Comparison of ENCODE assay signal across 8 mouse cellular contexts in genomic region chr8:94167244-94167643, GRCm38 (mm10). TPM values are rescaled to one million over a fixed set of nuclear protein-coding genes. Genes with fewer than 3 reads are reported as not detected.
DNase-seq lines count a peak whose midpoint lies in the region; ATAC-seq and TF ChIP-seq lines count a peak whose summit lies in the region.

No protein-coding gene starts in this region.

- no peak overlapping the region for H3K9ac ChIP-seq in forebrain, embryonic 13.5 days
- H3K9ac ChIP-seq in heart, postnatal 0 days (replicated peaks; ENCODE audit: low read depth, low read length), result no peak overlapping the region
- H3K9ac ChIP-seq in liver, embryonic 14.5 days (replicated peaks), result no peak overlapping the region
- H3K9ac ChIP-seq in neural tube, embryonic 12.5 days, result no peak overlapping the region; the same call in 1 of the 2 replicates

- ATAC-seq in forebrain, embryonic 13.5 days, result peak; percentile 80; the same call in 1 of the 2 replicates
- peak; percentile 53; the same call in 1 of the 2 replicates for ATAC-seq in heart, postnatal 0 days (ENCODE audit: insufficient read depth, low read depth)
- no peak for ATAC-seq in liver, embryonic 14.5 days (ENCODE audit: insufficient read depth)
- ATAC-seq in neural tube, embryonic 12.5 days (ENCODE audit: low FRiP score, low read depth), result peak; percentile 63; the same call in 1 of the 2 replicates

- no peaks in the 10 kb centered on the region for H3K9me3 ChIP-seq in E14TG2a.4 (ENCODE audit: low read length)
- H3K9me3 ChIP-seq in forebrain, embryonic 13.5 days (replicated peaks), result no peaks in the 10 kb centered on the region
- H3K9me3 ChIP-seq in heart, postnatal 0 days (replicated peaks; ENCODE audit: control insufficient read depth, low read length), result no peaks in the 10 kb centered on the region
- no peaks in the 10 kb centered on the region for H3K9me3 ChIP-seq in liver, embryonic 14.5 days (ENCODE audit: control insufficient read depth, low read length)
- H3K9me3 ChIP-seq in neural tube, embryonic 12.5 days, result no peaks in the 10 kb centered on the region

- DNase-seq in c-Kit-positive CD71-positive TER-119-positive erythroid progenitor cells, embryonic 14.5 days (ENCODE audit: low spot score), result peak; percentile 90
- DNase-seq in heart, postnatal 0 days (ENCODE audit: low spot score), result no peak
- DNase-seq in kidney, postnatal 36 days, result peak; percentile 86 to 94
- peak in 2 of 3 experiments; percentile 70 to 74 for DNase-seq in liver, embryonic 14.5 days (ENCODE audit: low read depth in 3 of 3, low spot score in 3 of 3)

- no peak overlapping the region for H3K27ac ChIP-seq in forebrain, embryonic 13.5 days
- H3K27ac ChIP-seq in heart, postnatal 0 days (ENCODE audit: low read depth), result no peak overlapping the region
- H3K27ac ChIP-seq in liver, embryonic 14.5 days, result no peak overlapping the region
- no peak overlapping the region for H3K27ac ChIP-seq in neural tube, embryonic 12.5 days
- H3K27ac ChIP-seq in testis, adult 2 months (ENCODE audit: control insufficient read depth, insufficient read depth, low read depth, low read length), result no peak overlapping the region

- peak; percentile 98 for TF ChIP-seq CTCF in E14TG2a.4 (conservative IDR thresholded peaks at IDR 0.05; ENCODE audit: low read length)
- peak; percentile 96 for TF ChIP-seq CTCF in heart, postnatal 0 days (IDR thresholded peaks at IDR 0.05; ENCODE audit: low read depth)
- peak; percentile 99 for TF ChIP-seq CTCF in liver, embryonic 14.5 days (IDR thresholded peaks at IDR 0.05; ENCODE audit: low read depth)
- TF ChIP-seq CTCF in testis, adult 2 months (IDR thresholded peaks at IDR 0.05; ENCODE audit: control insufficient read depth, insufficient read depth, insufficient replicate concordance, low read depth, low read length), result peak; percentile 92

- 1% methylated on average over 6 of the region's 6 CpGs for WGBS in forebrain, embryonic 13.5 days
- 5% methylated on average over 6 of the region's 6 CpGs for WGBS in heart, postnatal 0 days
- WGBS in liver, embryonic 14.5 days (ENCODE audit: insufficient replicate concordance), result 4% methylated on average over 6 of the region's 6 CpGs
- WGBS in neural tube, embryonic 12.5 days, result 0% methylated on average over 6 of the region's 6 CpGs

- no peak overlapping the region for H3K4me3 ChIP-seq in E14TG2a.4 (replicated peaks; ENCODE audit: low read length)
- no peak overlapping the region for H3K4me3 ChIP-seq in forebrain, embryonic 13.5 days
- H3K4me3 ChIP-seq in heart, postnatal 0 days (ENCODE audit: low read depth, low read length), result no peak overlapping the region
- H3K4me3 ChIP-seq in liver, embryonic 14.5 days (ENCODE audit: insufficient read depth in 1 of 2, low read depth in 2 of 2, low read length in 2 of 2), result no peak overlapping the region
- H3K4me3 ChIP-seq in neural tube, embryonic 12.5 days, result no peak overlapping the region
- H3K4me3 ChIP-seq in testis, adult 2 months (ENCODE audit: control insufficient read depth, low read depth, low read length), result no peak overlapping the region

- TF ChIP-seq POLR2A in testis, adult 2 months (IDR thresholded peaks at IDR 0.05; ENCODE audit: control insufficient read depth, low read depth, low read length), result no peak

- H3K27me3 ChIP-seq in E14TG2a.4 (ENCODE audit: insufficient read depth, low read length), result peaks cover 19% of the 10 kb centered on the region
- H3K27me3 ChIP-seq in forebrain, embryonic 13.5 days, result peaks cover 27% of the 10 kb centered on the region
- H3K27me3 ChIP-seq in heart, postnatal 0 days (ENCODE audit: control insufficient read depth, insufficient read depth, low read length), result 0 out of 2 replicates have a peak, but pooled peaks cover 5% of the 10 kb centered on the region
- H3K27me3 ChIP-seq in liver, embryonic 14.5 days (ENCODE audit: control insufficient read depth, insufficient read depth, low read length), result 0 out of 2 replicates have a peak, but pooled peaks cover 3% of the 10 kb centered on the region
- H3K27me3 ChIP-seq in neural tube, embryonic 12.5 days (replicated peaks), result peaks cover 37% of the 10 kb centered on the region
- no peaks in the 10 kb centered on the region for H3K27me3 ChIP-seq in testis, adult 2 months (ENCODE audit: control insufficient read depth, insufficient read depth, low read length)

- no peak for TF ChIP-seq EP300 in heart, postnatal 0 days (IDR thresholded peaks at IDR 0.05; ENCODE audit: low read depth)
- TF ChIP-seq EP300 in liver, embryonic 14.5 days (IDR thresholded peaks at IDR 0.05; ENCODE audit: low read depth), result no peak

- peak overlapping the region; percentile 19; the same call in 1 of the 2 replicates for H3K4me2 ChIP-seq in forebrain, embryonic 13.5 days
- peak overlapping the region; percentile 34 for H3K4me2 ChIP-seq in heart, postnatal 0 days (ENCODE audit: low read depth, low read length)
- peak overlapping the region; percentile 23; the same call in 1 of the 2 replicates for H3K4me2 ChIP-seq in liver, embryonic 14.5 days (ENCODE audit: low read depth)
- no peak overlapping the region for H3K4me2 ChIP-seq in neural tube, embryonic 12.5 days (replicated peaks)

- peaks cover 72% of the 10 kb centered on the region for H3K4me1 ChIP-seq in E14TG2a.4 (replicated peaks; ENCODE audit: low read depth, low read length)
- peaks cover 11% of the 10 kb centered on the region for H3K4me1 ChIP-seq in forebrain, embryonic 13.5 days
- H3K4me1 ChIP-seq in heart, postnatal 0 days (ENCODE audit: control insufficient read depth, insufficient read depth), result peaks cover 8% of the 10 kb centered on the region; the same call in 1 of the 2 replicates
- H3K4me1 ChIP-seq in liver, embryonic 14.5 days (replicated peaks; ENCODE audit: control insufficient read depth in 2 of 2, insufficient read depth in 2 of 2, low read length in 1 of 2), result peaks cover 25 to 37% of the 10 kb centered on the region in 2 experiments
- peaks cover 8% of the 10 kb centered on the region for H3K4me1 ChIP-seq in neural tube, embryonic 12.5 days
- H3K4me1 ChIP-seq in testis, adult 2 months (ENCODE audit: control insufficient read depth, insufficient read depth, low read length), result peaks cover 14% of the 10 kb centered on the region

- H3K36me3 ChIP-seq in E14TG2a.4 (ENCODE audit: insufficient read depth, low read length), result no peaks in the 10 kb centered on the region
- no peaks in the 10 kb centered on the region for H3K36me3 ChIP-seq in forebrain, embryonic 13.5 days (ENCODE audit: poor library complexity, severe bottlenecking)
- H3K36me3 ChIP-seq in heart, postnatal 0 days (replicated peaks; ENCODE audit: control insufficient read depth, insufficient read depth, low read length), result no peaks in the 10 kb centered on the region
- no peaks in the 10 kb centered on the region for H3K36me3 ChIP-seq in liver, embryonic 14.5 days (replicated peaks; ENCODE audit: control insufficient read depth, insufficient read depth, low read depth)
- no peaks in the 10 kb centered on the region for H3K36me3 ChIP-seq in neural tube, embryonic 12.5 days
- H3K36me3 ChIP-seq in testis, adult 2 months (ENCODE audit: control insufficient read depth, insufficient read depth, low read length), result no peaks in the 10 kb centered on the region

RNA-seq across cellular contexts. Expression of gene Mt2, which starts 5.2 kb away (rescaled TPM):
- polyA plus RNA-seq in forebrain, embryonic 13.5 days (2015; fragmentation: Nextera tagmentation; extraction: Ambion mirVana), result 41.0 and 48.0 TPM in 2 replicates
- 87.5 and 117 TPM in 2 replicates for total RNA-seq in heart, postnatal 0 days (2014; rRNA removed; ENCODE audit: low replicate concordance)
- 65.7 and 83.0 TPM in 2 replicates for polyA plus RNA-seq in heart, postnatal 0 days (2015; fragmentation: Nextera tagmentation; extraction: Ambion mirVana)
- polyA plus RNA-seq in liver, embryonic 14.5 days (2012; rRNA removed), result 1,629 and 2,197 TPM in 2 replicates
- 1,576 and 1,601 TPM in 2 replicates for polyA plus RNA-seq in liver, embryonic 14.5 days (2014; fragmentation: Nextera tagmentation; extraction: Ambion mirVana)
- 8.1 and 11.1 TPM in 2 replicates for polyA plus RNA-seq in neural tube, embryonic 12.5 days (2016; fragmentation: Nextera tagmentation; extraction: Ambion mirVana)
- 232 and 277 TPM in 2 replicates for polyA plus RNA-seq in testis, adult 2 months (2012; rRNA removed)

RNA-seq across cellular contexts. Expression of gene Mt1, which starts 11.6 kb away (rescaled TPM):
- 91.0 and 105 TPM in 2 replicates for polyA plus RNA-seq in forebrain, embryonic 13.5 days (2015; fragmentation: Nextera tagmentation; extraction: Ambion mirVana)
- 1,123 and 1,581 TPM in 2 replicates for total RNA-seq in heart, postnatal 0 days (2014; rRNA removed; ENCODE audit: low replicate concordance)
- 783 and 795 TPM in 2 replicates for polyA plus RNA-seq in heart, postnatal 0 days (2015; fragmentation: Nextera tagmentation; extraction: Ambion mirVana)
- 3,236 and 4,039 TPM in 2 replicates for polyA plus RNA-seq in liver, embryonic 14.5 days (2012; rRNA removed)
- 5,334 and 6,015 TPM in 2 replicates for polyA plus RNA-seq in liver, embryonic 14.5 days (2014; fragmentation: Nextera tagmentation; extraction: Ambion mirVana)
- polyA plus RNA-seq in neural tube, embryonic 12.5 days (2016; fragmentation: Nextera tagmentation; extraction: Ambion mirVana), result 33.3 and 36.7 TPM in 2 replicates
- 1,753 and 1,911 TPM in 2 replicates for polyA plus RNA-seq in testis, adult 2 months (2012; rRNA removed)

RNA-seq across cellular contexts. Expression of gene Mt3, which starts 14.8 kb away (rescaled TPM):
- 188 and 208 TPM in 2 replicates for polyA plus RNA-seq in forebrain, embryonic 13.5 days (2015; fragmentation: Nextera tagmentation; extraction: Ambion mirVana)
- 145 and 217 TPM in 2 replicates for total RNA-seq in heart, postnatal 0 days (2014; rRNA removed; ENCODE audit: low replicate concordance)
- 67.4 and 72.3 TPM in 2 replicates for polyA plus RNA-seq in heart, postnatal 0 days (2015; fragmentation: Nextera tagmentation; extraction: Ambion mirVana)
- 0.10 and 0.30 TPM in 2 replicates for polyA plus RNA-seq in liver, embryonic 14.5 days (2012; rRNA removed)
- 0.61 TPM in 1 of 2 replicates, not detected in the other for polyA plus RNA-seq in liver, embryonic 14.5 days (2014; fragmentation: Nextera tagmentation; extraction: Ambion mirVana)
- polyA plus RNA-seq in neural tube, embryonic 12.5 days (2016; fragmentation: Nextera tagmentation; extraction: Ambion mirVana), result 19.0 and 24.8 TPM in 2 replicates
- polyA plus RNA-seq in testis, adult 2 months (2012; rRNA removed), result 6.3 and 9.4 TPM in 2 replicates

RNA-seq across cellular contexts. Expression of gene Mt4, which starts 30.2 kb away (rescaled TPM):
- not detected in 2 replicates for polyA plus RNA-seq in forebrain, embryonic 13.5 days (2015; fragmentation: Nextera tagmentation; extraction: Ambion mirVana)
- total RNA-seq in heart, postnatal 0 days (2014; rRNA removed; ENCODE audit: low replicate concordance), result not detected in 2 replicates
- not detected in 2 replicates for polyA plus RNA-seq in heart, postnatal 0 days (2015; fragmentation: Nextera tagmentation; extraction: Ambion mirVana)
- polyA plus RNA-seq in liver, embryonic 14.5 days (2012; rRNA removed), result 1.4 and 2.1 TPM in 2 replicates
- 1.7 and 1.8 TPM in 2 replicates for polyA plus RNA-seq in liver, embryonic 14.5 days (2014; fragmentation: Nextera tagmentation; extraction: Ambion mirVana)
- polyA plus RNA-seq in neural tube, embryonic 12.5 days (2016; fragmentation: Nextera tagmentation; extraction: Ambion mirVana), result not detected in 2 replicates
- not detected in 2 replicates for polyA plus RNA-seq in testis, adult 2 months (2012; rRNA removed)

RNA-seq across cellular contexts. Expression of gene Nup93, which starts 47.1 kb away (rescaled TPM):
- polyA plus RNA-seq in forebrain, embryonic 13.5 days (2015; fragmentation: Nextera tagmentation; extraction: Ambion mirVana), result 83.6 and 98.8 TPM in 2 replicates
- total RNA-seq in heart, postnatal 0 days (2014; rRNA removed; ENCODE audit: low replicate concordance), result 21.9 and 71.8 TPM in 2 replicates
- polyA plus RNA-seq in heart, postnatal 0 days (2015; fragmentation: Nextera tagmentation; extraction: Ambion mirVana), result 29.8 and 31.4 TPM in 2 replicates
- polyA plus RNA-seq in liver, embryonic 14.5 days (2012; rRNA removed), result 23.2 and 28.2 TPM in 2 replicates
- 38.7 and 43.2 TPM in 2 replicates for polyA plus RNA-seq in liver, embryonic 14.5 days (2014; fragmentation: Nextera tagmentation; extraction: Ambion mirVana)
- 85.1 and 85.5 TPM in 2 replicates for polyA plus RNA-seq in neural tube, embryonic 12.5 days (2016; fragmentation: Nextera tagmentation; extraction: Ambion mirVana)
- polyA plus RNA-seq in testis, adult 2 months (2012; rRNA removed), result 24.9 and 27.1 TPM in 2 replicates
